Mouse (Mus musculus) erythroblast, embryonic 14.5 days (primary cell): ENCODE data around the gene Tbc1d13. TPM values are rescaled to one million over a fixed set of nuclear protein-coding genes. Genes with fewer than 3 reads are reported as not detected.
"Not testable (repeated sequence)": the region's sequence is repeated elsewhere in the genome, so short reads cannot be mapped to it uniquely, and the experiment has no call there.

Experiments
- H3K27me3 ChIP-seq: 2 replicates; pipeline ENCODE4 v1.6.1; 2012; ENCODE audit warnings: inconsistent platforms; ENCODE audit not compliant: control insufficient read depth
- H3K36me3 ChIP-seq: 2 replicates; pipeline ENCODE4 v1.6.1; 2012; ENCODE audit warnings: mild to moderate bottlenecking, inconsistent platforms; ENCODE audit not compliant: control insufficient read depth
- H3K4me1 ChIP-seq: 2 replicates; pipeline ENCODE4 v1.6.1; 2012; ENCODE audit warnings: inconsistent platforms; ENCODE audit not compliant: control insufficient read depth
- H3K4me3 ChIP-seq: replicated peaks from 2 replicates; pipeline ENCODE3; 2012; ENCODE audit warnings: moderate library complexity, mild to moderate bottlenecking, inconsistent platforms
- H3K9me3 ChIP-seq: 2 replicates; pipeline ENCODE4 v1.6.1; 2012; ENCODE audit warnings: low read length, inconsistent platforms, mixed read lengths; ENCODE audit not compliant: control insufficient read depth
- GATA1 ChIP-seq: IDR thresholded peaks from 2 replicates; pipeline ENCODE4 v1.6.1; 2012; ENCODE audit warnings: low read length, inconsistent platforms, mixed read lengths
- TAL1 ChIP-seq: IDR thresholded peaks from 3 replicates; pipeline ENCODE4 v1.6.1; 2012; ENCODE audit warnings: low read length, inconsistent platforms, mixed read lengths
- polyA plus RNA-seq: library from polyadenylated mRNA; stranded (reverse); fragments of >175 nt; gene quantifications from 2 replicates; pipeline ENCODE4 v1.2.3, GENCODE M21; 2012

Tbc1d13 gene
- polyA plus RNA-seq, 1 experiment = 0.72 TPM

- peaks cover 16% of the 10 kb centered on the region for H3K36me3 ChIP-seq
- H3K27me3 ChIP-seq = no peaks in the 10 kb centered on the region
- H3K9me3 ChIP-seq = no peaks in the 10 kb centered on the region
- TF ChIP-seq GATA1 = no peak
- TF ChIP-seq TAL1 = no peak
- H3K4me1 ChIP-seq = peaks cover 29% of the 10 kb centered on the region
- peak overlapping the region; percentile 78 for H3K4me3 ChIP-seq
Measured at GRCm38 (mm10) chr2:30123729-30124471, 9.6 kb upstream of the Tbc1d13 start.

GRCm38 (mm10) chr2:30124472-30125274 lies 8.9 kb upstream of the Tbc1d13 start, which contains the start of gene Zer1:
Zer1 (minus strand) TSS chr2:30124585.
- peaks cover 31% of the 10 kb centered on the region for H3K4me1 ChIP-seq
- no peaks in the 10 kb centered on the region for H3K27me3 ChIP-seq
- H3K36me3 ChIP-seq = peaks cover 16% of the 10 kb centered on the region
- no peak for TF ChIP-seq TAL1
- TF ChIP-seq GATA1 = no peak
- H3K9me3 ChIP-seq = no peaks in the 10 kb centered on the region
- H3K4me3 ChIP-seq = peak within 1 kb of the TSS; percentile 78

DNA sequence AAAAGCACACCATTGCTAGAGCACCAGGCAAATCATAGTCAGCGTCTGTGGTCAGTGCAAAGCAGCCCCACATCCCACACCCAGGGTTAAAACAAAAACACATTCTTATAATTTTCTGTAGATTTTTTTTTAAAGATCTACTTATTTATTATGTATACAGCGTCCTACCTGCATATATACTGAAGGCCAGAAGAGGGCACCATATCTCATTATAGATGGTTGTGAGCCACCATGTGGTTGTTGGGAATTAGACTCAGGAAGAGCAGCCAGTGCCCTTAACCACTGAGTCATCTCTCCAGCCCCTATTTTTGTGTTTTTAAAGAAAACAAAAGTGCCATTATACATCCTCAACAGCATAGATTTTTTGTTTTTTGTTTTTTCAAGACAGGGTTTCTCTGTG lies 4.8 kb upstream of the Tbc1d13 start:
- Histone ChIP-seq H3K9me3 (no peaks in the 10 kb centered on the region), H3K36me3 (no peaks in the 10 kb centered on the region), H3K4me3 (no peak overlapping the region), H3K27me3 (no peaks in the 10 kb centered on the region), H3K4me1 (peaks cover 32% of the 10 kb centered on the region)
- TF ChIP-seq GATA1 (no peak), TAL1 (no peak)

- Histone ChIP-seq H3K4me1 (peaks cover 35% of the 10 kb centered on the region), H3K36me3 (no peaks in the 10 kb centered on the region), H3K4me3 (no peak overlapping the region), H3K27me3 (no peaks in the 10 kb centered on the region), H3K9me3 (no peaks in the 10 kb centered on the region)
- TF ChIP-seq TAL1 = no peak
- TF ChIP-seq GATA1 = no peak
Measured at GRCm38 (mm10) chr2:30130156-30130555, 3.4 kb upstream of the Tbc1d13 start.

DNA sequence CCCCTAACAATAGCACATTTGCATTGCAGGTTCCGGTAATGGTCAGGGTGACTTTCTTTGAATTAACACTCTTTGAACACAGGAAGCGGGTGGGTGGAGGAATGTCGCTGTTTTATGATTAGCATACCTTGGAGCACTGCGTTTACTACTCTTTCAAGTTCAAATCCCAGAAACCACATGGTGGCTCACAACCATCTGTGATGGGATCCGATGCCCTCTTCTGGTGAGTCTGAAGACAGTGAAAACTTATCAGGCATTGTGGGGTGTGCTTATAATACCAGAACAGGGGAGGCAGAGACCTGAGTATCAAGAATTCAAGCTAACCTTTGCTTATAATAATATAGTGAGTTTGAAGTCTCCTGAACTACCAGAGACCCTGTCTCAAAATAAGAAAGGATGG lies 2.3 kb upstream of the Tbc1d13 start:
- H3K4me1 ChIP-seq = peaks cover 41% of the 10 kb centered on the region
- H3K36me3 ChIP-seq, H3K27me3 ChIP-seq, H3K9me3 ChIP-seq, H3K4me3 ChIP-seq: not testable (repeated sequence)

GRCm38 (mm10) chr2:30132801-30133612 lies 539 bp upstream of the Tbc1d13 start:
- H3K4me3 ChIP-seq = peak overlapping the region; percentile 88
- H3K36me3 ChIP-seq = peaks cover 12% of the 10 kb centered on the region
- TF ChIP-seq TAL1 (no peak), GATA1 (no peak)
- no peaks in the 10 kb centered on the region for H3K9me3 ChIP-seq
- no peaks in the 10 kb centered on the region for H3K27me3 ChIP-seq
- H3K4me1 ChIP-seq = peaks cover 53% of the 10 kb centered on the region

GRCm38 (mm10) chr2:30134378-30134711 lies 799 bp downstream of the Tbc1d13 start:
- Histone ChIP-seq H3K4me3 (peak overlapping the region; percentile 88), H3K9me3 (no peaks in the 10 kb centered on the region), H3K36me3 (peaks cover 13% of the 10 kb centered on the region), H3K4me1 (peaks cover 53% of the 10 kb centered on the region), H3K27me3 (no peaks in the 10 kb centered on the region)
- TF ChIP-seq GATA1 (no peak), TAL1 (no peak)

DNA sequence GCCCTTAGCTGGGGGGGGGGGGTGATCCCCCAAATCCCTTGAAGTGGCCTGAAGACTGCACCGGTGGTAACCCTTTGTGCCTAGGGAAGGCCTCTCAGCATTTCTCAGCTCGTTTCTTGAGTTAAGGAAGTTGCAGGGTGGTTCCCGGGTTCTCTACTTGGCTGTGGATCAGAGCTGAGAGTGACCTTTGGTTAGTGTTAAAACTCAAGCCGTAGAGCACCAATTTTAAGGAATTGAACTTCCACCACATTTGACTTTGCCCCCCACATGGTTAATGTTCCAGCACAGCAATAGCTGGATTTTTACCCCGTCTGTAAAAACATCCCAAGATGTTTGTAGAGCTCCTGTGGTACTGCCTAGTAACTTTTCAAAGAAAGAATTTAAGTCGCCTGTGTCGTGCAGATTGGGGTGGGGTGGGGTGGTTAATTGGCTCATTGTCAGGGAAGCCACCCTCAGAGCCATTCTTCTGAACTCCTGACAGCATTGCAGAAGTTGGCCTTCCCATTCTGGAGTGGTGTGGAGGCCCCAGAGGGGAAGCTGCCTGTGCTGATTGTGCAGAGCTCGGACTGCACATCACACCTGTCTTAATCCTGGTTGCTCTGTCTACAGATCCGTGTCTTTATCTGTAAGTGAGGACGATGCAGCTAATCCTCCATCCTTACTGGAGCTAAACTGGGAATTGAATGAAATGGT lies 1.5 kb downstream of the Tbc1d13 start:
- Histone ChIP-seq H3K36me3 (peaks cover 15% of the 10 kb centered on the region), H3K9me3 (no peaks in the 10 kb centered on the region), H3K4me1 (peaks cover 50% of the 10 kb centered on the region)

DNA sequence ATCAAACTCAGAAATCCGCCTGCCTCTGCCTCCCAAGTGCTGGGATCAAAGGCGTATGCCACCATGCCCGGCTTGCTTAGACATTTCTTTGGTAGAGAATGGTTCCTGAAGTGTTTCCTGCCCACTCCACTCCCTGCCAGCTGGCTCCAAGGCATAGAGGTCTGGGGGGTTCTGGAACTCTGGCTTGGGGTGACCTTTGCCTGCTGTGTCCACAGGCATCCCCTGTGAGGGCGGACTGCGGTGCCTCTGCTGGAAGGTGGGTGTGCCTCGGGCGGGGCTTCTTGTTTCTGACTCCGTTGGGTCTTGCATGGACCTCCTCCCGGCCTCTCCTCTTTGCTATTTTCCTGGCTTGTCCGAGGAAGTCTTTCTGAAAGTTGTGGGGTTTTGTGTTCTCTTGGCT lies 2.9 kb downstream of the Tbc1d13 start:
- Histone ChIP-seq H3K9me3 (no peaks in the 10 kb centered on the region), H3K4me1 (peaks cover 50% of the 10 kb centered on the region), H3K4me3 (no peak overlapping the region), H3K36me3 (peaks cover 29% of the 10 kb centered on the region), H3K27me3 (no peaks in the 10 kb centered on the region)
- TF ChIP-seq TAL1 (no peak), GATA1 (no peak)

More for the DNA sequence above, 1.5 kb downstream of the Tbc1d13 start:
- Histone ChIP-seq H3K4me3 (peak overlapping the region; percentile 88), H3K27me3 (no peaks in the 10 kb centered on the region)
- TF ChIP-seq TAL1 = no peak
- TF ChIP-seq GATA1 = no peak

DNA sequence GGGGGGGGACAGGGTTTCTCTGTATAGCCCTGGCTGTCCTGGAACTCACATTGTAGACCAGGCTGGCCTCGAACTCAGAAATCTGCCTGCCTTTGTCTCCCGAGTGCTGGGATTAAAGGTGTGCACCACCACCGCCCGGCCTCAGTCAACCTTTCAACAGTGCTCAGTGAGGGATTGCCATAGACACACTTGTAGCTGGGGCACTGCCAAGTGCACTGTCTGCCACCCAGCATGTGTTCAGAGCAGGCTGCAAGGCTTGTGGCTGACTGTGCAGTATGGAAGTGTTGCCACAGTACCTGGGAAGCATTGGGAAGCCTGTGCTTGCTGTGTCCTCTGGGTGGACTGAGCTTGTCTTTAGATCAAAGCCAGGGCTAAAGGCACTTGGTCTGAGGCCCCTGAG lies 6.5 kb downstream of the Tbc1d13 start:
- not testable (repeated sequence) for H3K9me3 ChIP-seq, H3K27me3 ChIP-seq, H3K4me3 ChIP-seq
- Histone ChIP-seq H3K36me3 (peaks cover 58% of the 10 kb centered on the region), H3K4me1 (peaks cover 25% of the 10 kb centered on the region)
